Mouse (Mus musculus): ENCODE measurements around the gene Snrk. TPM values are rescaled to one million over a fixed set of nuclear protein-coding genes. Genes with fewer than 3 reads are reported as not detected.

Gene Snrk
- polyA plus RNA-seq, 1 experiment: 60.3 TPM

Other genes starting within 250 kb of the Snrk start
- 5.0 and 8.7 TPM in 2 replicates for gene Ackr2, start 218.9 kb upstream of the Snrk start, polyA plus RNA-seq (2012; rRNA removed)
- gene Cyp8b1, start 201.0 kb upstream of the Snrk start, polyA plus RNA-seq (2012; rRNA removed): 0.13 and 0.14 TPM in 2 replicates
- 6.7 and 7.3 TPM in 2 replicates for gene Fam198a, start 166.3 kb upstream of the Snrk start, polyA plus RNA-seq (2012; rRNA removed)
- gene Pomgnt2, start 120.2 kb upstream of the Snrk start, polyA plus RNA-seq (2012; rRNA removed): 15.7 and 16.7 TPM in 2 replicates
- 73.2 and 79.4 TPM in 2 replicates for gene Ano10, start 177.2 kb downstream of the Snrk start, polyA plus RNA-seq (2012; rRNA removed)
- gene Abhd5, start 234.3 kb downstream of the Snrk start, polyA plus RNA-seq (2012; rRNA removed): 30.8 and 38.4 TPM in 2 replicates